Mouse (Mus musculus) heart, adult 2 months (tissue): Measurements from ENCODE around the gene Aip.
A peak's percentile ranks its signal among the peaks of the same experiment; 100 is the strongest.

Experiments used
- CTCF ChIP-seq: fragments of 200-600 bp; IDR thresholded peaks from 2 replicates; pipeline ENCODE4 v1.8.1; 2022; ENCODE audit warnings: antibody characterized with exemption, mild to moderate bottlenecking, moderate library complexity
- EP300 ChIP-seq: fragments of 200-500 bp; IDR thresholded peaks from 2 replicates; pipeline ENCODE4 v1.6.1; 2011; ENCODE audit warnings: low read depth, low read length, control low read depth; ENCODE audit not compliant: insufficient read depth
- POLR2A ChIP-seq: fragments of 200-500 bp; IDR thresholded peaks from 2 replicates; pipeline ENCODE4 v1.6.1; 2011; ENCODE audit warnings: mild to moderate bottlenecking, low read depth, low read length, control low read depth; ENCODE audit not compliant: insufficient read depth

- TF ChIP-seq POLR2A (peak; percentile 83; the same call in 1 of the 2 replicates), CTCF (no peak), EP300 (no peak)
Measured at GRCm38 (mm10) chr19:4147782-4148490, 22.3 kb upstream of the Aip start.
